Mouse (Mus musculus): Measurements from ENCODE around the gene Tmem101. TPM values are rescaled to one million over a fixed set of nuclear protein-coding genes. Genes with fewer than 3 reads are reported as not detected.

Gene Tmem101
- 14.0 and 15.3 TPM in 2 replicates for polyA plus RNA-seq (2015; fragmentation: Nextera tagmentation; extraction: Ambion mirVana)

DNA sequence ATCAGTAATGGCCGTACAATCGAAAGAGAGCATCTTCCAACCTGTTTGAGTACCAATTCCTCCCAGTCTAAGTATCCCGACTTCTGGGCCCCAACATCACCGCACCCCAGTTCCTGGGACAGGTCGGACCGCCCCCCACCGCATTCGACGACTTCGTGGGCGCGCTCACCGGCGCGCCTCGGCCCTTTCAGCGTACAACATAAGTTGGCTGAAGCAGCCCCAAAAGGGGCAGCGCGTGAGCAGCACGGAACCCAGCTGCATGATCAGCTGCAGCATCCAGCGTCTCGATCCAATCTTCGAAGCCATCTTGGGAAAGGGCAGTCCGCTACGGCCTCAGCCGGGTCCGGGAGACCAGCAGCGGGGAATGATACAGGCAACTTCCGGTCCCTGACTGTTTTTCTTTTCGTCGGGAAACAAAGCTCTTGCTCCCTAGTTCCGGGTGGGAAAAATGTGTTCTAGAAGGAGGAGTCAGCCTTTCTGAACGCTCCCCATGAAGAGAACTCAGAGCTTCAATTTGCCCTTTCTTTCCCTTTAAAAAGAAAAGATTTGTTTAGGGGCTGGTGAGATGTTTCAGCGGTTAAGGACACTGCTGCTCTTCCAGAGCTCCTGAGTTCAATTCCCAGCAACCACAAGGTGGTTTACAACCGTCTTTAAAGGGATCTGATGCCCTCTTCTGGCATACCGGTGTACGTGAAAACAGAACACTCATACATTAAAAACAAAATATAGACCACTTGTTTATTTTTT is at the start of gene Tmem101:
Gene Tmem101 (minus strand): TSS at position 366 of the 747 bp plus-strand sequence.

GRCm38 (mm10) chr11:102189461-102190436 is 33.5 kb upstream of the Tmem101 start, which contains the start of gene G6pc3:
Gene G6pc3, plus strand, starts transcription at chr11:102189620.

GRCm38 (mm10) chr11:102184646-102185495 is 28.7 kb upstream of the Tmem101 start, which contains the start of gene Lsm12:
Gene Lsm12, minus strand, starts transcription at chr11:102185296.

DNA sequence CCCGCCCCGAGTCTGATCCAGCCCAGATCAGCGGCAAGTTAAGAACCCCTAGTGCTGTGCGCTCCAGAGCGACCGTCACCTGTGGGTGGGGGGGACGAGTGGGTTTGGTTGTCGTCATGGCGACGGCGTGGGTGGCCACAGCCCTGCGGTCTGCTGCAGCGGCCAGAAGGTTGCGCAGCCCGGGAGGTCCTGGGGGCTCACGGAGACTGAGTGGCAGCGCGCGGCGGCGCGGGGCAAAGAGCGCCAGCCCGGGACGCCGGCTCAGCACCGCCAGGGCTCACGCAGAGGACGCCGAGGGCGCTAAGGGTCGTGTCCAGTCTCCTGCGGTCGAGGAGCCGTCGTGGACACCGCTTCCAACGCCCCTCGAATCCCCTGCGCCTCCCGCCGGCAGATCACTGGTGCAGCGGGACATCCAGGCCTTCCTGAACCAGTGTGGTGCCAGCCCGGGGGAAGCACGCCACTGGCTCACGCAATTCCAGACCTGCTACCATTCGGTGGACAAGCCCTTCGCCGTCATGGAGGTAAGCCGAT is 10.7 kb downstream of the Tmem101 start, which contains the start of gene Nags:
Gene Nags (plus strand): TSS at position 43 of the 531 bp plus-strand sequence.

GRCm38 (mm10) chr11:102107732-102108131 is 48.5 kb downstream of the Tmem101 start, which contains the start of gene Pyy:
Gene Pyy, minus strand, starts transcription at chr11:102107832.

Other genes starting within 250 kb of the Tmem101 start
- not detected in 2 replicates for gene Sost, start 189.4 kb downstream of the Tmem101 start, polyA plus RNA-seq (2015; fragmentation: Nextera tagmentation; extraction: Ambion mirVana)
- not detected in 2 replicates for gene Cfap97d1, start 172.1 kb downstream of the Tmem101 start, polyA plus RNA-seq (2015; fragmentation: Nextera tagmentation; extraction: Ambion mirVana)
- 38.7 and 42.9 TPM in 2 replicates for gene Dusp3, start 169.4 kb downstream of the Tmem101 start, polyA plus RNA-seq (2015; fragmentation: Nextera tagmentation; extraction: Ambion mirVana)
- 0.78 and 1.0 TPM in 2 replicates for gene Mpp3, start 127.9 kb downstream of the Tmem101 start, polyA plus RNA-seq (2015; fragmentation: Nextera tagmentation; extraction: Ambion mirVana)
- 1.5 and 1.9 TPM in 2 replicates for gene Cd300lg, start 114.9 kb downstream of the Tmem101 start, polyA plus RNA-seq (2015; fragmentation: Nextera tagmentation; extraction: Ambion mirVana)
- gene Mpp2, start 67.9 kb downstream of the Tmem101 start, polyA plus RNA-seq (2015; fragmentation: Nextera tagmentation; extraction: Ambion mirVana): 2.7 and 3.5 TPM in 2 replicates
- gene Ppy, start 55.1 kb downstream of the Tmem101 start, polyA plus RNA-seq (2015; fragmentation: Nextera tagmentation; extraction: Ambion mirVana): not detected in 2 replicates
- gene Pyy, start 48.6 kb downstream of the Tmem101 start, polyA plus RNA-seq (2015; fragmentation: Nextera tagmentation; extraction: Ambion mirVana): not detected in 2 replicates
- gene Nags, start 10.9 kb downstream of the Tmem101 start, polyA plus RNA-seq (2015; fragmentation: Nextera tagmentation; extraction: Ambion mirVana): 0.08 TPM in 1 of 2 replicates, not detected in the other
- gene Lsm12, start 28.9 kb upstream of the Tmem101 start, polyA plus RNA-seq (2015; fragmentation: Nextera tagmentation; extraction: Ambion mirVana): 88.2 and 95.7 TPM in 2 replicates
- gene G6pc3, start 33.2 kb upstream of the Tmem101 start, polyA plus RNA-seq (2015; fragmentation: Nextera tagmentation; extraction: Ambion mirVana): 29.1 and 30.1 TPM in 2 replicates
- 27.9 and 31.5 TPM in 2 replicates for gene Hdac5, start 73.8 kb upstream of the Tmem101 start, polyA plus RNA-seq (2015; fragmentation: Nextera tagmentation; extraction: Ambion mirVana)
- gene BC030867, start 92.5 kb upstream of the Tmem101 start, polyA plus RNA-seq (2015; fragmentation: Nextera tagmentation; extraction: Ambion mirVana): 2.9 and 3.0 TPM in 2 replicates
- not detected in 2 replicates for gene Asb16, start 112.3 kb upstream of the Tmem101 start, polyA plus RNA-seq (2015; fragmentation: Nextera tagmentation; extraction: Ambion mirVana)
- gene Tmub2, start 128.5 kb upstream of the Tmem101 start, polyA plus RNA-seq (2015; fragmentation: Nextera tagmentation; extraction: Ambion mirVana): 26.6 and 32.6 TPM in 2 replicates
- gene Atxn7l3, start 140.2 kb upstream of the Tmem101 start, polyA plus RNA-seq (2015; fragmentation: Nextera tagmentation; extraction: Ambion mirVana): 7.1 and 7.5 TPM in 2 replicates
- 38.5 and 48.7 TPM in 2 replicates for gene Ubtf, start 163.3 kb upstream of the Tmem101 start, polyA plus RNA-seq (2015; fragmentation: Nextera tagmentation; extraction: Ambion mirVana)
- 1.1 and 2.6 TPM in 2 replicates for gene Slc4a1, start 209.8 kb upstream of the Tmem101 start, polyA plus RNA-seq (2015; fragmentation: Nextera tagmentation; extraction: Ambion mirVana)
- gene Rundc3a, start 237.0 kb upstream of the Tmem101 start, polyA plus RNA-seq (2015; fragmentation: Nextera tagmentation; extraction: Ambion mirVana): 1.00 and 1.1 TPM in 2 replicates

Data from urinary bladder, postnatal 0 days (tissue).